Mouse (Mus musculus): Measurements from ENCODE around the gene 1700125H20Rik. TPM values are rescaled to one million over a fixed set of nuclear protein-coding genes. Genes with fewer than 3 reads are reported as not detected.
A peak's percentile ranks its signal among the peaks of the same experiment; 100 is the strongest.

The 1700125H20Rik gene
- total and polyA plus RNA-seq, 3 experiments: not detected

DNA sequence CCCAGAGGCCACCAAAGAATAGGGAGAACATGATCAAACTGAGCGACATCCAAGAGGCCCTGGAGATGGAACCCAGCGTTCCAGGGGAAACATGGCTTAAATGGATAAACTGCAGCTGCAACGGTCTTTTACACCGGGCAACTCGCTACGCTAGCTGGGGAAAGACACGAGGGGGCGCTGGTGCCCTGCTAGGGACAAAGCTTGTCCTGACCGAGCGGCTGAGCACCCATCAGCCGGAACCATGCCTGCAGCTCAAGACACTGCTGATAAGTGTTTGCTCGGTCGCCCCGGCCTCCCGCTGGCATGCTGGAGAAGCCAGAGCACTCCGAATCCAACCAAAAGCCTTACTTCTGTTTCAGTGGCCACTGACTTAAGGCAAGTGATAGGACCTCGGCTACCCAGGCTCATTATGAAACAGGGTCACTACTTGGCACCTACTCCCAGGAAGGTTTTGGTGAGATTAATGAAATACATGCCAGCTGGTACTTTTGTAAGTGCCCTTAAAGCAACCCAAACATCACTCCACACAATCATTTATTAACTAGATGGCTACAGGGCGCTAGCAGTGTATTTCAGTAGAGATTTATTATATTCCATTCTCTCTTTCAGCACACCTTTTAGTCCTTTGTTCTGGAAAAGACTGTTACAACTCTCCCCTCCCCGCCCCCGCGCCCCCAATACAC is at the start of gene 1700125H20Rik (continued):
- peak; percentile 96 to 99 (median 98); a peak in 5 of 6 replicates for TF ChIP-seq CTCF (IDR thresholded peaks at IDR 0.05 in 2 of 3, conservative IDR thresholded peaks at IDR 0.05 in 1 of 3; ENCODE audit: control insufficient read depth in 1 of 3, insufficient read depth in 1 of 3, low read depth in 2 of 3, low read length in 3 of 3, poor library complexity in 1 of 3, severe bottlenecking in 1 of 3)
- no peak for TF ChIP-seq E2F4 (IDR thresholded peaks at IDR 0.05; ENCODE audit: borderline replicate concordance, low read depth, low read length)
- no peak for TF ChIP-seq NELFE (IDR thresholded peaks at IDR 0.05; ENCODE audit: low read depth, low read length)
- no peak for TF ChIP-seq POLR2AphosphoS2 (IDR thresholded peaks at IDR 0.05; ENCODE audit: low read length)

- H3K4me1 ChIP-seq (ENCODE audit: control insufficient read depth in 1 of 2, insufficient read depth in 2 of 2, low read length in 2 of 2): peaks cover 11 to 27% of the 10 kb centered on the region in 2 experiments
- H3K9ac ChIP-seq (ENCODE audit: control insufficient read depth, low read depth, low read length, poor library complexity, severe bottlenecking): no peak overlapping the region
- no peak overlapping the region for H3K4me3 ChIP-seq (ENCODE audit: control insufficient read depth in 1 of 2, insufficient read depth in 1 of 2, low read depth in 2 of 2, low read length in 2 of 2)
- no peak for TF ChIP-seq RAD21 (IDR thresholded peaks at IDR 0.05; ENCODE audit: low read depth, low read length)
- TF ChIP-seq POLR2AphosphoS5 (IDR thresholded peaks at IDR 0.05; ENCODE audit: borderline replicate concordance, low read depth, low read length): no peak
- no peak for TF ChIP-seq NELFE (IDR thresholded peaks at IDR 0.05; ENCODE audit: low read depth, low read length)
- no peak for TF ChIP-seq TCF12 (IDR thresholded peaks at IDR 0.05; ENCODE audit: low read depth, low read length)
- TF ChIP-seq CHD2 (IDR thresholded peaks at IDR 0.05; ENCODE audit: low read length): no peak
- TF ChIP-seq MEF2A (IDR thresholded peaks at IDR 0.05; ENCODE audit: extremely low read depth, insufficient replicate concordance, low read depth, low read length, poor library complexity, severe bottlenecking): no peak
- no peak for TF ChIP-seq HCFC1 (IDR thresholded peaks at IDR 0.05; ENCODE audit: low read depth, low read length)
- no peak for TF ChIP-seq POLR2AphosphoS2 (IDR thresholded peaks at IDR 0.05; ENCODE audit: low read length)
- TF ChIP-seq EP300 (IDR thresholded peaks at IDR 0.05; ENCODE audit: low read depth in 1 of 2, low read length in 2 of 2): no peak
- no peak for TF ChIP-seq POLR2A (IDR thresholded peaks at IDR 0.05; ENCODE audit: control insufficient read depth in 1 of 2, insufficient read depth in 1 of 2, low read depth in 1 of 2, low read length in 2 of 2, poor library complexity in 1 of 2)
- TF ChIP-seq GATA1 (IDR thresholded peaks at IDR 0.05; ENCODE audit: low read depth, low read length): no peak
- TF ChIP-seq USF1 (IDR thresholded peaks at IDR 0.05; ENCODE audit: low read depth, low read length): no peak
- TF ChIP-seq MAZ (IDR thresholded peaks at IDR 0.05; ENCODE audit: low read depth, low read length): no peak
- TF ChIP-seq UBTF (IDR thresholded peaks at IDR 0.05; ENCODE audit: borderline replicate concordance, insufficient read depth, low read depth, low read length): no peak
- TF ChIP-seq ETS1 (IDR thresholded peaks at IDR 0.05; ENCODE audit: low read depth, low read length): no peak
- TF ChIP-seq ZC3H11A (IDR thresholded peaks at IDR 0.05; ENCODE audit: low read depth, low read length): no peak
- no peak for TF ChIP-seq CTCF (IDR thresholded peaks at IDR 0.05 in 2 of 3, conservative IDR thresholded peaks at IDR 0.05 in 1 of 3; ENCODE audit: control insufficient read depth in 1 of 3, insufficient read depth in 1 of 3, low read depth in 2 of 3, low read length in 3 of 3, poor library complexity in 1 of 3, severe bottlenecking in 1 of 3)
- no peak for TF ChIP-seq MAX (IDR thresholded peaks at IDR 0.05; ENCODE audit: low read length)
- peaks cover 0 to 34% of the 10 kb centered on the region in 2 experiments; a peak in 3 of 4 replicates for H3K36me3 ChIP-seq (ENCODE audit: control insufficient read depth in 1 of 2, insufficient read depth in 2 of 2, low read length in 2 of 2)
- H3K9me3 ChIP-seq (replicated peaks; ENCODE audit: insufficient read depth, low read length): no peaks in the 10 kb centered on the region
- DNase-seq (ENCODE audit: low read depth, low spot score): no peak
- H3K27me3 ChIP-seq (ENCODE audit: control insufficient read depth in 1 of 2, insufficient read depth in 2 of 2, low read length in 2 of 2): no peaks in the 10 kb centered on the region
- peaks cover 9% of the 10 kb centered on the region for H3K79me2 ChIP-seq (ENCODE audit: control insufficient read depth, insufficient read depth, low read length, poor library complexity)
- H3K27ac ChIP-seq (ENCODE audit: control insufficient read depth, low read depth, low read length): no peak overlapping the region
These were observed 48.1 kb upstream of the 1700125H20Rik start for GRCm38 (mm10) chr11:85122073-85122472.

Measured in MEL (cell line).